Comparison of ENCODE assay signal across 17 mouse cellular contexts in the genomic region with DNA sequence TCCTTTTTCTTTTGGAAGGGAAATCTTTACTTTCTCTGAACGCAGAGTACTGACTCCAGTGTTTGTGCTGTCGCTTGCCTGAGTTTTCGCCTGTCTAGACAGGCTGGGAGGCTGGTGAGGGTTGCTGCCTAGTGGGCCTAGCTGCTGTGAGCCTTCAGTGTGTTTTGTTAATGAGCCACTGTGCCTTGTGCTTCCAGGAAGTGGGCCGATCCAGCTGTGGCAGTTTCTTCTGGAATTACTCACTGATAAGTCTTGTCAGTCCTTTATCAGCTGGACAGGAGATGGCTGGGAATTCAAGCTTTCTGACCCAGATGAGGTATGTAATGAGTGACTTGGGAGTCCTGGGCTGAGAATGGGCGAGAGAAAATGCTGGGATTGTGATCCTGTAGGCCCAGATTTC.
A peak's percentile ranks its signal among the peaks of the same experiment; 100 is the strongest.
DNase-seq lines count a peak whose midpoint lies in the region; ATAC-seq lines count a peak whose summit lies in the region.
"Had no signal": no experiment of that assay in that cellular context is flagged by ENCODE, and none has a peak within 500 bp of the region (broad histone marks: within the 10 kb centered on the region; RNA-seq: fewer than 3 reads in every experiment).

No protein-coding gene starts in this region.

- peaks cover 11% of the 10 kb centered on the region for H3K4me1 ChIP-seq in kidney, embryonic 15.5 days
- H3K4me1 ChIP-seq in heart, embryonic 10.5 days, result peaks cover 25% of the 10 kb centered on the region
- no peaks in the 10 kb centered on the region for H3K4me1 ChIP-seq in hindbrain, embryonic 11.5 days (replicated peaks; ENCODE audit: control insufficient read depth, insufficient read depth, low read length)
- H3K4me1 ChIP-seq: stomach, embryonic 15.5 days had no signal

- H3K27ac ChIP-seq in kidney, embryonic 15.5 days, result 0 out of 2 replicates have a peak overlapping the region, but pooled peaks have one; percentile 18
- peak overlapping the region; percentile 44; the same call in 1 of the 2 replicates for H3K27ac ChIP-seq in heart, embryonic 10.5 days
- no peak overlapping the region for H3K27ac ChIP-seq in hindbrain, embryonic 11.5 days (ENCODE audit: low read depth, low read length)
- H3K27ac ChIP-seq: hindbrain, embryonic 14.5 days; limb, embryonic 13.5 days; stomach, embryonic 15.5 days had no signal

- intact Hi-C loops in heart, postnatal 10 days (cut with DNase I), result loop anchor here (5.0 kb wide), 1 partner anchor 190 kb away; no protein-coding TSS in a partner anchor

- peaks cover 65% of the 10 kb centered on the region for H3K36me3 ChIP-seq in kidney, embryonic 15.5 days
- peaks cover 34% of the 10 kb centered on the region for H3K36me3 ChIP-seq in heart, embryonic 10.5 days
- no peaks in the 10 kb centered on the region for H3K36me3 ChIP-seq in hindbrain, embryonic 11.5 days (ENCODE audit: control insufficient read depth, insufficient read depth, low read length)

- no peak for ATAC-seq in kidney, embryonic 15.5 days (replicated peaks; ENCODE audit: low FRiP score)
- no peak for ATAC-seq in hindbrain, embryonic 11.5 days (ENCODE audit: low FRiP score)
- ATAC-seq: intestine, embryonic 16.5 days had no signal

- no peaks in the 10 kb centered on the region for H3K9me3 ChIP-seq in kidney, embryonic 15.5 days (replicated peaks)
- no peaks in the 10 kb centered on the region for H3K9me3 ChIP-seq in heart, embryonic 10.5 days
- H3K9me3 ChIP-seq in hindbrain, embryonic 11.5 days (ENCODE audit: control insufficient read depth, low read length), result no peaks in the 10 kb centered on the region
- H3K9me3 ChIP-seq: limb, embryonic 13.5 days; stomach, embryonic 15.5 days had no signal

- no peak overlapping the region for H3K9ac ChIP-seq in kidney, embryonic 15.5 days
- no peak overlapping the region for H3K9ac ChIP-seq in hindbrain, embryonic 11.5 days (ENCODE audit: low read depth, low read length)
- H3K9ac ChIP-seq: hindbrain, embryonic 14.5 days; limb, embryonic 13.5 days; stomach, embryonic 15.5 days had no signal

- peak; percentile 27 for DNase-seq in embryo, embryonic 10 days (ENCODE audit: low spot score)
- no peak for DNase-seq in embryo, embryonic 9.5 days (ENCODE audit: extremely low spot score)
- no peak for DNase-seq in kidney, adult 9 months
- peak; percentile 84 for DNase-seq in heart, embryonic 10.5 days (ENCODE audit: low spot score)
- DNase-seq in heart, postnatal 10 days, result peak; percentile 55 to 67
- no peak for DNase-seq in right cerebral cortex, postnatal 14 days
- no peak for DNase-seq in hindbrain, embryonic 11.5 days (ENCODE audit: low spot score)
- DNase-seq: adrenal gland, adult 8-10 months; cerebellum, adult 2 months; gastrocnemius, postnatal 14 days; layer of hippocampus, adult 9-11 months; lung, adult 18-20 months had no signal

- no peak overlapping the region for H3K4me3 ChIP-seq in kidney, embryonic 15.5 days (replicated peaks)
- H3K4me3 ChIP-seq in heart, embryonic 10.5 days, result no peak overlapping the region
- H3K4me3 ChIP-seq in hindbrain, embryonic 11.5 days (ENCODE audit: low read depth, low read length), result no peak overlapping the region
- H3K4me3 ChIP-seq: limb, embryonic 13.5 days; stomach, embryonic 15.5 days had no signal

- WGBS in kidney, embryonic 15.5 days, result 60% methylated on average over 5 of the region's 5 CpGs
- WGBS in heart, embryonic 10.5 days, result 27% methylated on average over 5 of the region's 5 CpGs
- WGBS in hindbrain, embryonic 11.5 days, result 66% methylated on average over 5 of the region's 5 CpGs

- no peaks in the 10 kb centered on the region for H3K27me3 ChIP-seq in kidney, embryonic 15.5 days
- H3K27me3 ChIP-seq in heart, embryonic 10.5 days (ENCODE audit: insufficient read depth, poor library complexity, severe bottlenecking), result peaks cover 5% of the 10 kb centered on the region; the same call in 1 of the 2 replicates
- H3K27me3 ChIP-seq in hindbrain, embryonic 11.5 days (ENCODE audit: control insufficient read depth, insufficient read depth, low read length), result no peaks in the 10 kb centered on the region
- H3K27me3 ChIP-seq: limb, embryonic 13.5 days; stomach, embryonic 15.5 days had no signal

- no peak overlapping the region for H3K4me2 ChIP-seq in kidney, embryonic 15.5 days
- H3K4me2 ChIP-seq in hindbrain, embryonic 11.5 days (replicated peaks; ENCODE audit: low read depth, low read length), result no peak overlapping the region
- H3K4me2 ChIP-seq: hindbrain, embryonic 14.5 days; limb, embryonic 13.5 days; stomach, embryonic 15.5 days had no signal

Comparison
In these comparisons a context has a peak if more than half of its experiments do, and no peak if none do; other contexts are left out.
1. DNase-seq: peak in embryo, embryonic 10 days (single experiment), heart, embryonic 10.5 days (single experiment) and heart, postnatal 10 days (2 of 2); none in embryo, embryonic 9.5 days (single experiment), kidney, adult 9 months (single experiment), right cerebral cortex, postnatal 14 days (single experiment) and hindbrain, embryonic 11.5 days (single experiment).